Mouse (Mus musculus) urinary bladder, postnatal 25 days (tissue): ENCODE measurements around the gene Cct6b.

ENCODE experiments used
- DNase-seq: peaks from one replicate; pipeline ENCODE4 v3.0.0; 2022; ENCODE audit warnings: low spot score

Gene Cct6b

DNA sequence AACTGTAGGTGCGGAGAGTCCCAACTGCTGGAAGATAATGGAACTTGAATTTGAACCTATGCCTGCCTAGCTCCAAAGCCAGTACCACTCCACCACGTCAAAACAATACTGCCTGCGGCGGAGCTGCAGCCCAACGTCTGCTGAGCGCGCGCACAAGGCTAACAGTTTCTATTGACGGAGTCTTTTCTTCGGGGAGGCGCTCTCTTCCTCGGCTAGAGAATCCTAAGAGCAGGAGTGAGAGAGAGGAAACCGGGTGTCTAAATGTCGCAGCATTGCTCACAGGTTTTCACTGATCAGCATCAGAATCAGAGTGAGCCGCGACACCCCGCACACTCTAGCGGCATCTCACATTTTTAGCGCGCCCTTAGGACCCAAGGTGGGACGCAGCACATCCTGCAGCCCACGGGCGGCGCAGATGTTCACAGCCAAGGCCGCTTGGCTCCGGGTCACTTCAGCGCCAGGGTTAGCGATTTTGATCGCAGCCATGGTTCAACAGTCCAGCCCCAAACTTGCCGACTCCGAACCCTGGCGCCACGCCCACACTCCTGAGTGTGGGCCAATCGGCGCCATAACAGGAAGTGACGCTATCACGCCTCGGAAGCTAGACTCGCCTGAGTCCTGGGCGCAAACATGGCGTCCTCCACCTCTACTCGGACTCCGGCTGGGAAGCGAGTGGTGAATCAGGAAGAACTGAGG lies at the start of gene Cct6b, which contains the start of gene Zfp830:
TSS of gene Cct6b (minus strand) at position 580 of the 696 bp plus-strand sequence.
TSS of gene Zfp830 (plus strand) at position 604 of the 696 bp plus-strand sequence.
- peak; percentile 95 for DNase-seq

DNA sequence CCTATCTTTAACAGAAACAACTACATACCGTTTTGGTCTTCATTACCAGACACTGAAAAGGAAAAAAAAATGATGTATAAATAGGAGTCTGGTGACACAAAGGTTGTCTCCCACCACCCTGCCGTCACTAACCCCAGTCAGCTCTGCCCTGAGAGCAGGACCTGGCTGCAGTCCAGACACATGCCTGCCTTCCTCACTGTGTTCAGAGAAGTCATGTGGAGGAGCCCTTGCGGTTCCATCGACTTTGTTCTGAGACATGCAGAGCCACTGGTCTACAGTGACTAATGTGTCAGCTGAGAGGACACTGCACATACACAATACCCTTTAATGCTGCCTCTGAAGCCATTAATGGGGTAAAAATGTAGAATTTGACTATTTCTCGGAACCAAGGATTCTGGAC lies 44.4 kb upstream of the Cct6b start:
- no peak for DNase-seq

DNA sequence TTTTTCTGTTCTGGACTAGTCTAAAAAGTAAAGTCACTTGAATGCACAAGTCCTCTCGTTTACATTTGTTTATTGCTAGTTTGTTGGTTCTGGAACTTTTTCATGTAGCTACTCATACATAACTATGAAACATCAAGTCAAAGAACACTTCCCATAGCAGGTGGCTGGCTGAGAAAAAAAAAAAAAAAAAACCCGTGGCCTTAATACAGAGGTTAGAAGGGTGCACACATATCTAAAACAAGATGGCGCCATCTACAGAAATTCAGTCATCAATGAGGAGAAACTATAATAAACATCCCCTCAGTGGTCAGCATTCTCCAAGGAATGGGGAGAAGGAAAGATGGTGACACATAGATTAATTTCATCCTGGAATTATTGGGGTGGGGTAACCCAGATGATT lies 43.2 kb upstream of the Cct6b start:
- no peak for DNase-seq

DNA sequence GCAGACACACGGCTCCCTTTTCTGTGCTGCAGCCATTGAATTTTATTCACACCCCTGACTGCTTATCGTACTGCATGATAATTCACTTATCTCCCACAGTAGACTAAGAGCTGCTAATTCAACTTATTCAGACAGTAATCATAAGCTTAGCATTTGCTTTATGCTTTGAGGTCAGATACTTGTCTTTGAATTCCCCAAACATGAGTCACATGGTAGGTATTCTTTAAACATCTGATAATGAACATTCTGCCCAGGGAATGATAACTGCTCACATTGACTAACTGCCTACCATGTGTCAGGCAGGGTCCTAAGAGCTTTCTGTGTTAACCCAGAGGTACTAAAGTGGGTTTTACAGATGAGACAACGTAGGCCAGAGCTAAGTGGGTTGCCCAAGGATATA lies 42.5 kb upstream of the Cct6b start:
- no peak for DNase-seq

DNA sequence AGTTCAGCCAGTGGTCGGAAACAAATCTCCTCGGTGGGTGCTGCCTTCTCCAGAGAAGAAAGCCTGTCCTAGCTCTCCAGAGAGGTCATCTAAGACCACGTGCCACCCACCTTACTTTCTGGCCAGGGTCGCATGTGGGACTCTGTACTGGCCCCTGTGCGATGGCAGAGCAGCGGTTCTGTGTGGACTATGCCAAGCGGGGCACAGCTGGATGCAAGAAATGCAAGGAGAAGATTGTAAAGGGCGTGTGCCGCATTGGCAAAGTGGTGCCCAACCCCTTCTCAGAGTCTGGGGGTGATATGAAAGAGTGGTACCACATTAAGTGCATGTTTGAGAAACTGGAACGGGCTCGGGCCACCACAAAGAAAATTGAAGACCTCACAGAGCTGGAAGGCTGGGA lies 19.3 kb upstream of the Cct6b start:
- DNase-seq: no peak

DNA sequence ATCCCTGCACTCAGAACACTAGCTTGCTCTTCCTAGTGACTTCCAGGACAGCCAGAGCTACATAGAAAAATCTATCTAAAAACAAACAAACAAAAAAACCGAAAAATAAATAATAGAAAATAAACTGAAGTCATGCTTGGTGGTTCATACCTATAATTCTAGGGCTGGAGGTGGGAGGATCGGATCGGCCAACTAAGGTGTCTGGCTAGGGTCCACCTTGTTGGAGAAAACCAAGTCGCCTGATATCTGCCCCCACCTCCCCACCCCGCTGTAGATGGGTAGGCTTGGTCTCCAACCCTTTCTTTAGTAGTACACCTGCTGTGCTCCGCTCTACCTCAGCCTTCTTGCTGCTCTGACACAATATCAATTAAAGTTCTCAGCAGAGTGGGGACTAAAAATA lies 18.1 kb upstream of the Cct6b start:
- no peak for DNase-seq

DNA sequence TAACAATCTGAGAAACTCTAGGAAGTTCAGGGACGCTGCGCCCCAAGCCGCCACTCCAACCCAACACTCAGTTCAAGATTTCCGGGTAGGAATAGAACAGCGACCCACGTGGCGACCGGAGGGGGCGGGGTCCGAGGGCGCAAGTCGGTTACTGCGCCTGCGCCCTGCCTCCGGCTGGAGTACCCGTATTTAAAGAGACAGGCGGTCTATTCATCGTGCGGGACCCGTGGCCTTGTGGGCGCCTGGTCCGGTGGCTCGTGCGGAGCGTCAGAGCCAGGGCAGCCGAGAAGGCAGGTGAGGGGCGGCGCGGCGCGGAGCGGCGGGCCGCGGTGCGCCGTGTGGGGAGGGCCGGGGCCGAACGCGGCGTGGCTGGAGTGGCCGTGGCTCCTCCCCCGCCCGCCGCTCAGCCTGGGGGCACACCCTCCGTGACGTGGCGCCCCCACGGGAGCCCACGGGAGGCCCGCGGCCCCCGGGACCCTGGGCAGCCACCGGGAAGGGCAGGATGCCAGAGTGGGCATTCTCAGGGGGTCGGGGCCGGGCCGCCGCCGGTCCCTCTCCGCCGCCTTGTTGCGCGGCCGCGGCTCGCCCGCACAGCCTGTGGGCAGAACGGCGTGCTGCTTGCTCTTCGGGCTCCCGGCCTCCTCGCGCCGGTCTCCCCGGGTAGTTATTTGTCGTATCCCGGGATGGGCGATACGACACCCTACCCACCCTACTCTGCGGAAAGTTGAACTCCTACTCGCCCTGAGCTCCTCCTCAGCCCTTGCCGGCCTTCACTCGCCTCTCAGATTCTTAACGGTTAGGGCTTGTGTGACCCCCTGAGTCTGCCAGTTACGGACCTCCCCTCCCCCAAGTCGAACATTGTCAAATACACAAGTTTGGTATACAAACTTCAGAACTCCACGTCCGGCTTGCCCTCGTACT lies 17.1 kb upstream of the Cct6b start, which contains the start of gene Lig3:
TSS of gene Lig3 (plus strand) at position 126 of the 921 bp plus-strand sequence.
- peak; percentile 94 for DNase-seq

DNA sequence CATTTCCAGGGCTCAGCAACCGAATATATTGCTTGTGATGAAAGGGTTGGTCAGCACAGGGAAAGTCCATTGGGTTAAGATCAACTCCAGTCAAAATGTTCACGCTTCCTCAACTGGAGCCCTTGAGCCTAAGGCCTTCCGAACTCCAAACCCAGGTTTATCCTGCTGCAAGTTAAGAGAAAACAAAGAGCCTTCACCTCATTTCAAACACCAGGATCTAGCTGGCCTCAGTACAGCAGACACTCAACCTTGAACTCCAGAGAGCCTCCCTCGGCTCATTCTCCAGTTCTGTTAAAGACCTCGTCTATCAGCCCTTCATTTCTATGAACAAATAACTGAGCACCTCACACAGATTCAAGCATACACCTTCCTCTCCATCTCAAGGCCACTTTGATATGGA lies 16.0 kb upstream of the Cct6b start:
- no peak for DNase-seq

DNA sequence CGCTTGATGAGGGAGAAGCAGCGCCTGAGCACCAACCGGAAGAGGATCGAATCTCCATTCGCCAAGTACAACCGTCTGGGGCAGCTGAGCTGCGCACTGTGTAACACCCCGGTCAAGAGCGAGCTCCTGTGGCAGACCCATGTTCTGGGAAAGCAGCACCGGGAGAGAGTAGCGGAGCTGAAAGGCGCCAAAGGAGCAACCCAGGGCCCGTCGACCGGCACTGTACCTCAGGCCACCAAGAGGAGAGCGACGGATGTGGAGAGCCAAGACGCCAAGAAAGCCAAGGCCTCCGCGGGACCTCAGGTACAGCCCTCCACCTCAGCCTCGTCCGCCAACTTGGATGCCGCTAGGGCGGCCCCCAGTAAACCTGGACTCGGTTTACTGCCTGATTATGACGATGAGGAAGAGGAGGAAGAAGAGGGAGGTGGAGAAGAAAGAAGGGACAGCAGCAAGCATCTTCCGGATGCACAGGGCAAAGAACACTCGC lies 360 bp upstream of the Cct6b start:
- no peak for DNase-seq

DNA sequence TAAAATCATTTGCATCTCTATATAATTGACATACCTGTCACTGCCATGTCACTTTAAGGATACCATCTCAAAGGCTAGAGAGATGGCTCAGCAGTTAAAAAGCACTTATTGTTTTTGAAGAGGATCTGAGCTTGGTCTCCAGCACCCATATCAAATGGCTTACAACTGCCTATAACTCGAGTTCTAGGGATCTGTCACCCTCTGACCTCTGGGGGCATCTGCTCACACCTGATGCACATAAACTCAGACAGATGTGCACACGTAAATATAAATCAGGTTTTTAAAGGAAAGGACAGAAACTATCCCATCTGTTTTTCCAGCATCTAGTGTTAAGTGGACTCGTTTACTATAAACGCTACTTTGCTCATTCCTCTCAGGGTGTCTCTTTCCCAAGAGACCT lies 860 bp downstream of the Cct6b start:
- DNase-seq: no peak

DNA sequence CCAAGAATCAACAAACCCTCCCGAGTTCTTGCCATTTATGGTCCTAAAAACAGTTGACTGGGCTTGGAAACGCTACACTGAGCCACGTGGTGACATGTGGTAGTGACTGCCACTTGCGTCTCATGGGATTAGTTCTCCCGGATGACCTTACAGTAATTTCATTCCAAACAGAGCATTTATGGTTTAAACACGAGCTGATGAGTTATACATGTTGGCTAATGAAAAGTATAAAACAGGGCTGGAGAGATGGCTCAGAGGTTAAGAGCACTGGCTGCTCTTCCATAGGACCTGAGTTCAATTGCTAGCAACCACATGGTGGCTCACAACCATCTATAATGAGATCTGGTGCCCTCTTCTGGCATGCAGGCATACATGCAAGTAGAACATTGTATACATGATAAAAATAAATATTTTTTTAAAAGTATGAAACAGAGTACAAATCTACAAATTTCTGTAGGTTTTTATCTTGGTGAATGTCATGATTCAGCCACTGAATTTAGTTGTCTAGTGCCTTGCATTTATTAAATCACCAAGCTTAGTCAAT lies 1.8 kb downstream of the Cct6b start:
- DNase-seq: no peak

DNA sequence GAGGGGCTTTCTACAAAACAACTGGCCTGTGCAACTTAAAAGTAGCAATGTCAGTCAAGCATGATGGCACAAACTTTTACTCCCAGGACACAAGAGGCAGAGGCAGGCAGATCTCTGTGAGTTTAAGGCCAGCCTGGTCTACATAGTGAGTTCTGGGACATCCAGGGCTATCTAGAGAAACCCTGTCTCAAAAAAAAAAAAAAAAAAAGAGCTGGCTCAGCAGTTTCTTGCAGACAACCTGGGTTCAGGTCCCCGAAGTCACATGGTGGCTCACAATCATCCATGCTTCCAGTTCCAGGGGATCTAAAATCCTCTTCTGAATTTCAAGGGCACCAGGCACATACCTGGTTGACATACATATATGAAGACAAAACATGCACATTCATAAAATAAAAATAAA lies 8.2 kb downstream of the Cct6b start:
- no peak for DNase-seq

DNA sequence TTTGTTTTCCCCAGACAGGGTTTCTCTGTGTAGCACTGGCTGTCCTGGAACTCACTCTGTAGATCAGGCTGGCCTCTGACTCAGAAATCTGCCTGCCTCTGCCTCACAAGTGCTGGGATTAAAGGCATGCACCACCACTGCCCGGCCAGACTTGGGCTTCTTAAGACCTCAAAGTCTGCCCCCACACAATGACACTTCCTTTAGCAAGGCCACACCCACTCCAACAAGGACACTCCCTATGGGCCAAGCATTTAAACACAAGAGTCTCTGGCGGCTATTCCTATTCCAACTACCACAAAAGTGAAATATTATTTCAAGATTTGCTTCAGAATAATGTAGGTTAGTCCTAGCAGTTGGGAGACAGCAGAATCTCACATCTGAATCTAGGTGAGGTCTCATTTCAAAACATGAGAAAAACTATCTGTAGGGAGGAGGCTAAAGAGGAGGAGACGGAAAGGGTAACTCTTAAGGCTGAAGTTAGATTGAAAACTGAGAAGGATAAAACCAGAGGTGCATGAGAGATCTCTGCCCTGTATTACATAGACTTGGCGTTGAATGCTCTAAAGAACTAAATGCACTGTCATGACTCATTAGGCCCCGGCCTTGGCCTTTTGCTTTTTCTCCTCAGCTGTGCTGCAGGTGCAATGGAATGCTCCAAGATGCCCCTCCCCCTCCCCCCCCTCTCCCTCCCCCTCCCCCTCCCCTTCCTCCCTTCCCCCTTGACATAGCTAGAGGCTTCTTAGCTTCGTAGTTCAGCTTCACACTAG lies 11.6 kb downstream of the Cct6b start:
- no peak for DNase-seq

DNA sequence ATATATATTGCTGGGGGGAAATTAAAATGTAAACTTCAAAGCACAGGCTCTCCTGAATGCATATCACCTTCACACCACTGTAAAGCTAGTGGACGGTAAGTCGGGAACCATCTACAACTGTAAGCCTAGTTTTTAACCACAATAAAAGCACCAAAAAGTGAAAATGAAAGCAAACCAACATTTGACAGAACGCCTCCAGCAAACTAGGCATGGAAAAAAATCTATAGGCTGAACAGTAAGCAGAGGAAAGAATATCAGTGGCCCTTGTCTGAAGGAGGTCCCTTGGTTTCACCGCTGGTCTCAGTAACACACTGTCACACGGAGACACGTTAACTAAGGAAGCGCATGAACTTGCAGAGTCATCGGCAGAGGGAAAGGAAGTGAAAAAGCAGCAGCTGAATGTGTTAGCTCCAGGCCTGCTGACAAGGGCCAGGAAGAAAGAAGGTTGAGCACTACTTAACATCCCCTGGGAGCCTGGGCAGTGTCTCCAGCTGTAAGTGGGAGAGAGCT lies 17.2 kb downstream of the Cct6b start:
- DNase-seq: no peak

DNA sequence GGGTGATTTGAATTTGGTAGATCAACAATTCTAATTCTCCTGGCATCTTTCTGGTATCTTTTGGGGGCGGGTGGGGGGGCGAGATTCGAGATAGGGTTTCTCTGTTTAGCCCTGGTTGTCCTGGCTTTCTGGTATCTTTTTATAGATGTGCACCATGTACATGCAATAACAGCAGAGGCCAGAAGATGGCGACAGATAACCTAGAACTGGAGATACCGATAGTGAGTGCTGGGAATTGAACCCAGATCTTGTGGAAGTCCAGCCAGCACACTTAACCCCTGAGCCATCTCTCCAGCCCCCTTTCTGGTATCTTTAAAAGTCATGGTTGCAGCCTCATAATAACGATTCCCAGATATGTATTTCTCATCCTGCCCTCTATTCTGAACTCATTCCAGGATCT lies 18.0 kb downstream of the Cct6b start:
- peak; percentile 20 for DNase-seq

DNA sequence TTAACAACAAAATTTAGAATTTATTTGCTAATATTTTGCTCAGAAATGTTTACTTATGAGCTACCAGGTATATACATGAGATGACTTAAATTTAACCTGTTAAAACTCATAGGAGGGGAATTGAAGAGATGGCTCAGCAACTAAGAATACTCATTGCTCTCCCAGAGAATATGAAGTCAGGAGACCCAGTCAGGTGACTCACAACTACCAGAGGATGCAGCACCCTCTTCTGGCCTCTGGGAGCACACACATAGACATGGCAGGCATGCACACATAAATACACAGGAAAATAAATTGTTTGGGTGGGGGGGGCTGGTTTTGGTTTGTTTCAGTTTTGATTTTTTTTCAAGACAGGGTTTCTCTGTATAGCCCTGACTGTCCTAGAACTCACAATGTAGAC lies 25.1 kb downstream of the Cct6b start:
- no peak for DNase-seq

DNA sequence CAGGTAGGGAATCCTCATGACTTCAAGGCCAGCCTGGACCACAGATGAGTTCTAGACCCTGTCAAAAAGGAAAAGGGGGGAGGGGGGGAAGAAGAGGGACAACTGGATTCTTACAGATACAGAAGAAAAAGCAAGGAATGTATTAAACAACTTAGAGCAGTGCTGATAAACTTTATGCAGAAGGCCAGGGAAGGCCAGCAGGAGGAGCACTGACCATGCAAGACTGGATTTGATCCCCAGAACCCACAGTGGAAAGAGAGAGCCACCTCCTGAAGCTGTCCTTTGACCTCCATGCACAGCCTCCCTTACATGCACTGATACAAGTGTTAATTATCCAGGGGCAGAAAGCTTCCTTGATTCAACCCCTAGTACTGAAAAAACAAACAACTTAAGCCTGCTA lies 29.9 kb downstream of the Cct6b start:
- DNase-seq: no peak

DNA sequence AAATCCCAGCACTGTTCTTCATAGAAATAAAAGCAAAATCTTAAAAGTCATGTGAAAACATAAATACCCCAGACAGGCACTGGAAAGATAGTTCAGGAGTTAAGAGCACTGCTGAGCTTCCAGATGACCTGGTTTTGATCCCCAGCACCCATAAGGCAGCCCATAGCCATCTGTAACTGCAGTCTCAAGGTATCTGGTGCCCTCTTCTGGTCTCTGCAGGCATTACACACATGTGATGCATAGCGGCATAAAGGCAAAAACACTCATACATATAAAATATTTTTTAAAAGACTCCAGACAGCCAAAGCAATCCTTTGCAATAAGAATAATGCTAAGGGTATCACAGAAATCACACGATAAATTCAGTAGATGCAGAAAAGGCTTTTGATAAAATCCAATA lies 37.3 kb downstream of the Cct6b start:
- no peak for DNase-seq

DNA sequence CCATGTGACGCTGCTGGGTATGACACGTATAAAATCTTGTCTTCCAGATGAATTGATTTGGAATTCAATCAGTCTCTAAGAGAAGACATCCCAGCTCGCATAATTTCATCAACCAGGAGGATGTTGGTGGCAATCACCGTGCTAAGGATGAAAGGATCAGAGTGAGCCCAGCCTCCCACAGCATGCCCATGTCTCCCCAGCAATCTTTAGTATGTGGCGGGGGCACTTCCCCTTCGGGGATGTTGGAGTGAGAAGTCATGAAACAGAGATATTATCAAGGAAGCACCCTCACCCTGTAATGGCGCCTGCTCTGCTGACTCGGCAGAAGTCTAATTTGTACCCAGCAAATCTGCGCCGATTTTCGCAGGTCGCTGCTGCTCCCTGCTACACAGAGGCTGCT lies 44.8 kb downstream of the Cct6b start:
- no peak for DNase-seq

DNA sequence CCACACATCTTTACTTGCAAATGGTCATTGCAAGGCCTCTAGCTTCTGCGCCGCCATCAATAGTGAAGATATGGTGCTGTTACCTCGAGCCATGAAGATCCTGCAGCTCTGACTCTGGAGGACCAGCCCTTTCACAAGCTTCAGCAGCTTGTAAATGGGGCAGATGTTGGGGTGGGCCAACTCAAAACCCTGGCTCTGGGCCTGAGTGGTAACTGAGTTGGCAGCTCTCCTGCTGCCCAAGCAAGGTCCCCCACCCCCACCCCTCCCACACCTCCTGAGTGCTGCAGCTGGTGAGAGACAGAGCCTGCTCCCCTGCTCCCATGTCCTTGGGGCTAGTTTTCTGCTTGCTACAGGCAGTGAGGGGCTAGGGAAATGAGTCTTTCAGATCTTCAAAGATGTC lies 51.4 kb downstream of the Cct6b start:
- DNase-seq: no peak

DNA sequence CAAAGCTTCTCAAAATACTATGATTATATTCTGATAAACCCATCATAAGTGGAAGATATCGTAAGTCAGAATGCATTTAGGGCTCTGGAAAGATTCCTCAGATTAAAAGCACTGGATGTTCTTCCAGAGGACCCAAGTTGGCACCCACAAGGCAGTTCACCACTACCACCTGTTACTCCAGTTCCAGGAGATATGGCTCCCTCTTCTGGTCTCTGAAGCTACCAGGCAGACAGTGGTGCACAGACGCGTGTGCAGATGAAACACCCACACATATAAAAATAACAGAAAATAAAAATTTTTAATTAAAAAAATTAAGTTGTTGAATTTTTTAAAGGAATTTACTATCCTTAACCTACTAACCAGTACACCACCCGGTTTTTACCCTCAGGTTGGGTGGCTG lies 55.2 kb downstream of the Cct6b start:
- no peak for DNase-seq

DNA sequence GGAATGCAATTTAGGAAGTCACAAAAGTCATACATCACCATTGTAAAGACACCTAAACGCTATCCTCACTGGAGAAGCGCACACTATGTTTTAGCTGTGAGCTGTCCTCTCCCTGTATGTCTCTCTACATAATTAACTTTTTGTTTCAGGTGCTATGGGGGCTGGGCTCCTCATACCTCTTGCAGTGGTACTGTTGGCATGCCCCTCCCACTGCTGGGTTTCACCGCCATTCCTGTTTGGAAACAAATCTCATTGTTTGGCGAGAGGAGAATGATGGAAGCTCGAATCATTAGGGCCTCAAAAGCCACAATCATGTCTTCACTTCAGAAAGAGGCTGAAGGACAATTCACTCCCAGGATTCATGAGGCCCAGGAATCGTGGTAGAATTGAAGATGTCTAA lies 59.0 kb downstream of the Cct6b start:
- no peak for DNase-seq
